Mouse (Mus musculus) B cell, adult 2 months (primary cell): ENCODE results near the gene Hist2h2aa1.
A peak's percentile ranks its signal among the peaks of the same experiment; 100 is the strongest.
"Not testable (repeated sequence)": the region's sequence is repeated elsewhere in the genome, so short reads cannot be mapped to it uniquely, and the experiment has no call there.

Experiments
- DNase-seq, 2 experiments: peaks; one replicate each; pipeline ENCODE4 v3.0.0; 2022

The Hist2h2aa1 gene

GRCm38 (mm10) chr3:96230910-96231757 lies 14.2 kb upstream of the Hist2h2aa1 start:
- DNase-seq = no peak

DNA sequence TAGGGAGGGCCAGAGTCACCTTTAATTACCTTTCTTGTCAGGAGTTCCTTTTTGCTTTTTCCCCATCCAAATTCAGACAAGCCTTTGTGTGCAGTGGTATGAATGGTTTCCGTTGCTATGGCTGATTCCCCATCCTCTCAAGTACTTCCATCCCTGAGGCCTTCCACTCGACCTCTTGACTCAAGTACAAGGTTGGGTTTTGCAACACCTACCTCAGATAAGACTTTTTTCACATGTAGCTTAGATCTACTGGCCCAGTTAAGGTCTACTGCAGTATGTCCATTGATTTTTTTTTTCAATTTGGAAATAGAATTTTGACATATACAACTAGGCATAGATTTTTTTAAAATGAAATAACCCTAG lies 13.6 kb upstream of the Hist2h2aa1 start:
- no peak for DNase-seq

- DNase-seq = peak in 1 of 2 experiments; percentile 23
Observed at GRCm38 (mm10) chr3:96234914-96235313, 10.4 kb upstream of the Hist2h2aa1 start.

DNA sequence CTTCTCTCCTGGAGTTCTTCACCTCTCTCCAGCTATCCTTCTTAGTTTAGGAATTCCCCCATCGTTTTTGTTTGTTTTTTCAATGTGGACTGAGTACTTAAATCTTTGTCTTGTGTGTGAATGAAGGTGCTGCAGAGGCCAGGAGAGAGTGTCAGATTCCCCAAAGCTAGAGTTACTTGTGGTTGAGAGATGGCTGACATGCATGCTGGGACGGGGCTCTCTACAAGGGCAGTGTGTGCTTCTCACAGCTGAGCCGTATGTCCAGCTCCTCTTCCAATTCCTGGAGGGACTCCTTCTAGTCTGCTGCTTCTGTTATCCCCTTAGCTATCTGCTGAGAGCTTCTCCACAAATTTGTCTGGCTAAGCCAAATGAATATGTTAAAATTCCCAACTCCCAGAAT lies 9.5 kb upstream of the Hist2h2aa1 start:
- no peak for DNase-seq

DNA sequence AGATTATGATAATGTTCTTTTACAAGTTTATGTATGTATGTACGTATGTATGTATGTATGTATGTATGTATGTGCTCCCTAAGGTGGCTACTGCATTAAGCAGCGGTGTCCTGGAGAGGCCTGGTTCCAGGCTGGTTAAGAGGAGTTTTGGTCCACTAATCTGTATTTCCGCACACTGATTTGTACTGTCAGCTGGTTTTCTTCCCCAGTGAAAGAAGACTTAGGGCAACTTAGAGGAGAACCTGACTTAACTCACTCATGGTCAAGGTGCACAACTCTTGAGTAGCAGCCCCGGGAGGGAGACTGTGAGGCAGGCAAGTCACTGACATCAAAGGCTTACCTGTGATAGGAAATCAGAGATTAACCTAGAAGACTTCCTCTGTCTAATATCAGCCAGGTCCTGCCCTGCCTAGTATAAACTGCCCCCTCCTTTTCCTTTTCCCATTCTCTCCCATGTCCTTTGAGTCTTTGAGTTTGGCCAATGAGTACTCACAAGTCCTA lies 8.4 kb upstream of the Hist2h2aa1 start:
- no peak for DNase-seq

DNA sequence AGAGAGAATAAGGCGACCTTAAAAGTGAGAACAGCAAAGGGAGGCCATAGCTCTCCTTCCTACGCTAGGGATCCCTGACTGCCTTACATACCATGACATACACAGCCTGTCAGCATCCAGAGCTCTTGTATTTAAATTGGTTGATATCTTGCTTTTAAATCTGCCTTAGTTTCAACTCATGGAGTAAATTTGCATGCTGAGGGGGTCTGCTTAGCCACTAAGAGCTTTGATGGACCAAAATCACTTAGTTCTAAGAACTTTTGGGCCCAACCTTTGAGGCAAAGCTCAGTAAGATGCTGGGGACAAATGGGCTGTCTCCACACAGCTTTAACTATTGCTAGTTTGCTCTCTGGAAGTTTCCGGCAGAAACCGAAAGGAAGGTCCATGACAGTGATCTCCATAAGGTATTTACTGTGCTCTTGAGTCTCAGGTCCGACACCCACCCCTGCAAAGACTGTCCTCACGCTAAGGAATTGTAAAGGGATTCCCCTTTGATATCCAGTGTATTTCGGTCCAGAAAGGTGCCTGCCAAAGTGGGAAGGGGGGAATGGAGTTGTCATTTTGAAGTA lies 7.9 kb upstream of the Hist2h2aa1 start:
- no peak for DNase-seq

DNA sequence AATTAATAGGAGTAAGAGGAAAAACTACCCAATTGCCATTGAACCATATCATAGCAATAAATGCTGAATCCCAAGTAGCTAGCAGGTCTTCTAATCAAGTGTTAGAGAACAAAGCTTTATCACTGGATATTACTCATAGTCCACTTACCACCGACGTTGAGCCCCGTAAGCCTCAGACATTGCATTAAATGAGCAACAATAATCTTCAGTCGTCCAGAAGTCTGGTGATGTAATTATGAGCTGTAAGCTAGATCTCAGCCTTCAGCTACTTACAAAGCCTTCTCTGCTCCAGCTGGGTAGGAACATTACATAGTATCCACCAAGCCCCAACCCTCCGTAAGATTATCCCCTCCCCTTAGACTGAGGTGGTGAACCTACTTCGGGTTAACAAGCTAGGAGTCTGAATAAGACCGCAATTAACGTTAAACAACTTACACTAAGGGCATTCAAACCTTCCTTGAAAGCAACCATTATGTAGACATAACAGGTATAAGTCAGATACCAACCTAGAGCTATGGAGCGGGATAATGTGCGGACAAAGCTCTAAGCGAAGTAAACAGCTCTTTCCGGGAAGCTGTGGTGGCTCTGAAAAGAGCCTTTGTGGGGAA lies 7.3 kb upstream of the Hist2h2aa1 start:
- peak in 1 of 2 experiments; percentile 3 for DNase-seq

DNA sequence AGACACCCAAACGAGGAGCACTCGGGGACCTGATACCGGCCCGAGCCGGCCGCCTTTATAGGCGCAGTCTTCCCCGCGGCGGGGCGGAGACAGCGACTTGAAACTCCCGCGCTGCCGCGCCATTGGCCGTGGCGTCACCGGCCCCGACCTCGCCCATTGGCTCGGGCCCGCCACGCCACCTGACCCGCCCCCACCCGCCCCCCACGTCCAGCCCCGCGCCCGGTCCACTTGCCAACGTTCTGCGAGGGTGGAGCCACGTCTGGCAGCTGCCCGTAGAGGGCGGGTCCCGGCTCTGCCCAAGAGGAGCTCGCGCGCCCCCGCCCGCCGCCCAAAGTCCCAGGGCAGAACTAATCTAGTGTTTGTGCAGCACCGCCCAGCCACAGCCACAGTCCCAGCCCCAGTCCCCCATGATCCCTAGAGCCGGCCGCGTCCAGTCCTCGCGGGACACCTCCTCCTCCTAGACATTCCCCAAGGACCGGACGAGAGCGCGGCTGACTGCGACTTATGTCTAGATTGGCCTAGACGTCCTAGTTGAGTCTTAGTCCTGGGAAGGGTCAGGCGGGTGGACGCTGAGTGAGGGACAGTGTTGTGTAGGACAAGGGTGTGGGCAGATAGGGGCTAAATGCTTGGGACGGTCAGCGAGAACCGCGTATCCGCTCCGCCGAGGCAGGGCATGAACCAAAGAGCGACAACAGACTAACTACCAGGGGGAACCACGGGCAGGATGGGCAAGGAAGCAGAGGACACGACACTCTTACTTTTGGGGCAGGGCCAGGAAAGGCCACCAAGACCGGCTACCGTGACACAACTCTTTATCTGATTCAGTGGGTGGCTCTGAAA lies 6.1 kb upstream of the Hist2h2aa1 start, which contains the start of gene Hist2h3c2:
Gene Hist2h3c2, minus strand, starts transcription at position 174 of the 840 bp plus-strand sequence.
- DNase-seq = peak; percentile 57 to 64

- peak; percentile 90 to 91 for DNase-seq
Observed at GRCm38 (mm10) chr3:96239949-96240798, 5.1 kb upstream of the Hist2h2aa1 start, which contains the start of gene Hist2h2aa2. Gene Hist2h2aa2 (minus strand): TSS chr3:96240276.

GRCm38 (mm10) chr3:96240799-96241197 lies 4.5 kb upstream of the Hist2h2aa1 start:
- DNase-seq = no peak

DNA sequence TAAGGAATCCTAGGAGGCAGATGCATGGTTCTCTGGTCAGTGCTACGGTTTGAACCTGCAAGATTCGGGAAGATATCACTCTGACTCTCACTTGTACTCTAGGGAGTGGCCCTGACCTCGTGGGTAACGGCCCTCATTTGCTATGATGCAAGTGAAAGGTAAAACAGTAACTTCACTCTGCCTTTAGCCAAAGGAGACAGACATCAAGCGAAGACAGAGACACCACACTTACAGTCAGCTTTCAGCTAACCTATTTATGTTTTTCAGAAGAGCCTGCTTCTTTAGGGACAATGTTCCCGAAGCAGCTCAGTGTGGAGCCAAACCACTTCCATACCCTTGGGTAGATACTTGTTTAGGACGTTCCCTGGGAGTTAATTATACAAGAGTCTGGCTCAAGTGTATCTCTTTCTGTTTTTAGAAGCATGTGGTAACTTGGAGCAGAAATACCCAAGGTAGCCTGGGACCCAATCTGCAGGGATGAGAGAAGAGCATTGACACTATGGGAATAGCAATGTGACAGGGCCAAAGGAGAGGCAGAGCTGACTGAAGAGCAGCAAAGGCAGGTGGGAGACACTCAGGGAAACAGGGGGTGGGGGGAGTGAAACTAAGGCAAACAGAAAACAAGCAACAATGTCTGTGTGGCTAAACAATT lies 1.2 kb upstream of the Hist2h2aa1 start:
- DNase-seq = no peak

DNA sequence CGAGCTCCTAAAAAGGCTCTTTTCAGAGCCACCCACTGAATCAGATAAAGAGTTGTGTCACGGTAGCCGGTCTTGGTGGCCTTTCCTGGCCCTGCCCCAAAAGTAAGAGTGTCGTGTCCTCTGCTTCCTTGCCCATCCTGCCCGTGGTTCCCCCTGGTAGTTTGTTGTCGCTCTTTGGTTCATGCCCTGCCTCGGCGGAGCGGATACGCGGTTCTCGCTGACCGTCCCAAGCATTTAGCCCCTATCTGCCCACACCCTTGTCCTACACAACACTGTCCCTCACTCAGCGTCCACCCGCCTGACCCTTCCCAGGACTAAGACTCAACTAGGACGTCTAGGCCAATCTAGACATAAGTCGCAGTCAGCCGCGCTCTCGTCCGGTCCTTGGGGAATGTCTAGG lies 721 bp downstream of the Hist2h2aa1 start:
- peak; percentile 26 to 29 for DNase-seq

- not testable (repeated sequence) for DNase-seq
Observed at GRCm38 (mm10) chr3:96246427-96246856, 1.1 kb downstream of the Hist2h2aa1 start, which contains the start of gene Hist2h3c1. Gene Hist2h3c1 (plus strand): TSS chr3:96246685.

- no peak for DNase-seq
Observed at GRCm38 (mm10) chr3:96247356-96248140, 2.3 kb downstream of the Hist2h2aa1 start.

DNA sequence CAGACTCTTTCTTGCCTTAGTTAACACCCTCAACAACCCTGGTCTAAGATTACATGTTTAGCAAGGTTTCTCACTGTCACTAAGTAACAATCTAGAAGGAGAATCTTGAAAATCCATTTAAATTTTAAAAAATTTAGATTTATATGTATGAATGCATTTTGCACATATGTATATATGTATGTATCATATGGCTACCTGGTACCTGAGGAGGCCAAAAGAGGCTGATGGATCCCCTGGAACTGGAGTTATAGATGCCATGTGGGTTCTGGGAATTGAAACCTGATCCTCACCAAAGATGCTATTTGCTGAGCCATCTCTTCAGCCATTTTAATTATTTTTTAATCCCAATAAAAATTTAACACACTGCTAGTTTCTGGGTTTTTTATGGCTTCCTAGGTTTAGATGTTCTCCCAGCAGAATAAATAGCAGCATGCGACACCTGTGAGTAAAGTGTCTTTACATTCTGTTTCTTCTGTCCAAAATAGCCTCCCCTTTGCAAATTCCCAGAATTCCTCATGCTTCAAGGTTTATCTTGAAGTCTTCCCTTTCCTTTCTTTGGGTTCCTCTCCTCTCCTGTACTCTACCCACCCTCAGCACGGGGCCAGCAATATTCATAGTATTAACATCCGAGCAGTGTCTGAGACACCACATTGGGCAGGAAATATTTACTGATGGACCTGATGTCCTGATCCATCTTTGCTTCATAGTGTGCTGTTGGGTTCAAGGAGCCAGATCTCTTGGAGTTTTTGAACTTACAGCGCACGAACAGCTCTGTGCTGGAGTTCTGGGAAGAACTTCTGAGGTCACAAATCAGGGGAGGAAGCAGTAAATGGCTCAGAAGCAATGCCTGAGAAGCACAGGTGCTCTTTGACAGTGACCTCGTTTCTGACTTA lies 3.1 kb downstream of the Hist2h2aa1 start:
- DNase-seq = no peak

GRCm38 (mm10) chr3:96249034-96249345 lies 3.7 kb downstream of the Hist2h2aa1 start:
- DNase-seq = no peak

- DNase-seq = no peak
Observed at GRCm38 (mm10) chr3:96250890-96251289, 5.6 kb downstream of the Hist2h2aa1 start.

GRCm38 (mm10) chr3:96251787-96252186 lies 6.5 kb downstream of the Hist2h2aa1 start:
- peak; percentile 35 to 42 for DNase-seq

- DNase-seq = no peak
Observed at GRCm38 (mm10) chr3:96254683-96255355, 9.5 kb downstream of the Hist2h2aa1 start.
